Mouse (Mus musculus): ENCODE results near the gene Pcsk5. TPM values are rescaled to one million over a fixed set of nuclear protein-coding genes. Genes with fewer than 3 reads are reported as not detected.

Gene Pcsk5
- polyA plus RNA-seq, 1 experiment from 2014 or later: 33.9 TPM

- WGBS: 62% methylated on average over 3 of the region's 3 CpGs
Observed at GRCm38 (mm10) chr19:17409351-17409750, 428.1 kb downstream of the Pcsk5 start.

GRCm38 (mm10) chr19:17408591-17408990, 428.8 kb downstream of the Pcsk5 start:
- no peak overlapping the region for H3K4me2 ChIP-seq
- no peak overlapping the region for H3K4me3 ChIP-seq
- no peaks in the 10 kb centered on the region for H3K27me3 ChIP-seq
- ATAC-seq (ENCODE audit: insufficient number of reproducible peaks, insufficient read depth, low FRiP score, low TSS enrichment, low read depth): no peak
- H3K9me3 ChIP-seq: peaks cover 4% of the 10 kb centered on the region; the same call in 1 of the 2 replicates
- H3K27ac ChIP-seq: no peak overlapping the region
- no peaks in the 10 kb centered on the region for H3K4me1 ChIP-seq
- no peak overlapping the region for H3K9ac ChIP-seq
- no peaks in the 10 kb centered on the region for H3K36me3 ChIP-seq

More at GRCm38 (mm10) chr19:17409351-17409750, 428.1 kb downstream of the Pcsk5 start:
- Histone ChIP-seq H3K4me3 (no peak overlapping the region), H3K4me2 (no peak overlapping the region), H3K9ac (no peak overlapping the region), H3K36me3 (no peaks in the 10 kb centered on the region), H3K27ac (no peak overlapping the region), H3K4me1 (no peaks in the 10 kb centered on the region), H3K27me3 (no peaks in the 10 kb centered on the region), H3K9me3 (peaks cover 4% of the 10 kb centered on the region; the same call in 1 of the 2 replicates)
- ATAC-seq (ENCODE audit: insufficient number of reproducible peaks, insufficient read depth, low FRiP score, low TSS enrichment, low read depth): no peak

GRCm38 (mm10) chr19:17406823-17407222, 430.6 kb downstream of the Pcsk5 start:
- Histone ChIP-seq H3K4me3 (no peak overlapping the region), H3K36me3 (no peaks in the 10 kb centered on the region)
- WGBS: 88% methylated on average over 5 of the region's 5 CpGs

GRCm38 (mm10) chr19:17403175-17403574, 434.3 kb downstream of the Pcsk5 start:
- ATAC-seq (ENCODE audit: insufficient number of reproducible peaks, insufficient read depth, low FRiP score, low TSS enrichment, low read depth): no peak
- Histone ChIP-seq H3K27me3 (no peaks in the 10 kb centered on the region), H3K9ac (no peak overlapping the region), H3K36me3 (peaks cover 25% of the 10 kb centered on the region), H3K27ac (no peak overlapping the region), H3K4me3 (no peak overlapping the region), H3K4me1 (no peaks in the 10 kb centered on the region), H3K4me2 (no peak overlapping the region), H3K9me3 (peaks cover 4% of the 10 kb centered on the region; the same call in 1 of the 2 replicates)
- WGBS: 95% methylated on average over 4 of the region's 4 CpGs

More at GRCm38 (mm10) chr19:17406823-17407222, 430.6 kb downstream of the Pcsk5 start:
- no peak overlapping the region for H3K27ac ChIP-seq
- no peaks in the 10 kb centered on the region for H3K27me3 ChIP-seq
- H3K9ac ChIP-seq: no peak overlapping the region
- H3K4me1 ChIP-seq: no peaks in the 10 kb centered on the region
- H3K4me2 ChIP-seq: no peak overlapping the region
- H3K9me3 ChIP-seq: peaks cover 4% of the 10 kb centered on the region; the same call in 1 of the 2 replicates
- no peak for ATAC-seq (ENCODE audit: insufficient number of reproducible peaks, insufficient read depth, low FRiP score, low TSS enrichment, low read depth)

GRCm38 (mm10) chr19:17400571-17400970, 436.9 kb downstream of the Pcsk5 start:
- H3K27me3 ChIP-seq: no peaks in the 10 kb centered on the region
- H3K4me1 ChIP-seq: peaks cover 2% of the 10 kb centered on the region; the same call in 1 of the 2 replicates
- 83% methylated on average over 4 of the region's 4 CpGs for WGBS
- H3K4me3 ChIP-seq: no peak overlapping the region
- no peak for ATAC-seq (ENCODE audit: insufficient number of reproducible peaks, insufficient read depth, low FRiP score, low TSS enrichment, low read depth)
- no peaks in the 10 kb centered on the region for H3K9me3 ChIP-seq
- peaks cover 41% of the 10 kb centered on the region for H3K36me3 ChIP-seq
- no peak overlapping the region for H3K9ac ChIP-seq
- no peak overlapping the region for H3K4me2 ChIP-seq
- no peak overlapping the region for H3K27ac ChIP-seq

GRCm38 (mm10) chr19:17399965-17400364, 437.5 kb downstream of the Pcsk5 start:
- H3K27ac ChIP-seq: no peak overlapping the region
- H3K4me3 ChIP-seq: no peak overlapping the region
- no peak overlapping the region for H3K4me2 ChIP-seq
- ATAC-seq (ENCODE audit: insufficient number of reproducible peaks, insufficient read depth, low FRiP score, low TSS enrichment, low read depth): no peak
- H3K27me3 ChIP-seq: no peaks in the 10 kb centered on the region
- H3K9me3 ChIP-seq: no peaks in the 10 kb centered on the region
- peaks cover 41% of the 10 kb centered on the region for H3K36me3 ChIP-seq
- H3K4me1 ChIP-seq: peaks cover 8% of the 10 kb centered on the region
- 87% methylated on average over 4 of the region's 4 CpGs for WGBS
- H3K9ac ChIP-seq: no peak overlapping the region

- H3K27ac ChIP-seq: no peak overlapping the region
- H3K4me3 ChIP-seq: no peak overlapping the region
- no peak overlapping the region for H3K9ac ChIP-seq
- no peaks in the 10 kb centered on the region for H3K27me3 ChIP-seq
- H3K4me2 ChIP-seq: no peak overlapping the region
- peaks cover 41% of the 10 kb centered on the region for H3K36me3 ChIP-seq
- 75% methylated on average over 5 of the region's 5 CpGs for WGBS
- ATAC-seq (ENCODE audit: insufficient number of reproducible peaks, insufficient read depth, low FRiP score, low TSS enrichment, low read depth): no peak
- H3K9me3 ChIP-seq: no peaks in the 10 kb centered on the region
- H3K4me1 ChIP-seq: peaks cover 13% of the 10 kb centered on the region
Observed at GRCm38 (mm10) chr19:17397922-17398321, 439.5 kb downstream of the Pcsk5 start.

GRCm38 (mm10) chr19:17396802-17397201, 440.6 kb downstream of the Pcsk5 start:
- Histone ChIP-seq H3K36me3 (peaks cover 41% of the 10 kb centered on the region), H3K9me3 (no peaks in the 10 kb centered on the region), H3K27ac (no peak overlapping the region), H3K9ac (no peak overlapping the region), H3K4me2 (no peak overlapping the region), H3K27me3 (no peaks in the 10 kb centered on the region), H3K4me3 (no peak overlapping the region), H3K4me1 (peaks cover 13% of the 10 kb centered on the region)
- WGBS: 86% methylated on average over 4 of the region's 4 CpGs
- no peak for ATAC-seq (ENCODE audit: insufficient number of reproducible peaks, insufficient read depth, low FRiP score, low TSS enrichment, low read depth)

- Histone ChIP-seq H3K4me1 (peaks cover 13% of the 10 kb centered on the region), H3K27ac (peak within 1 kb of the TSS; percentile 73), H3K4me3 (peak within 1 kb of the TSS; percentile 92), H3K9ac (peak within 1 kb of the TSS; percentile 93), H3K4me2 (peak within 1 kb of the TSS; percentile 67), H3K9me3 (no peaks in the 10 kb centered on the region), H3K27me3 (no peaks in the 10 kb centered on the region), H3K36me3 (peaks cover 25% of the 10 kb centered on the region)
- peak; percentile 96 for ATAC-seq (ENCODE audit: insufficient number of reproducible peaks, insufficient read depth, low FRiP score, low TSS enrichment, low read depth)
- WGBS: under 1% methylated on average over 76 of the region's 83 CpGs
Observed at GRCm38 (mm10) chr19:17393841-17394591, 443.4 kb downstream of the Pcsk5 start, which contains the start of gene Rfk. TSS of gene Rfk (plus strand) at chr19:17394043.

- 0 out of 2 replicates have a peak overlapping the region, but pooled peaks have one; percentile 92 for H3K4me3 ChIP-seq
- 9% methylated on average over 3 of the region's 3 CpGs for WGBS
- peak overlapping the region; percentile 67 for H3K4me2 ChIP-seq
Observed at GRCm38 (mm10) chr19:17392866-17393265, 444.6 kb downstream of the Pcsk5 start.

GRCm38 (mm10) chr19:17388404-17388803, 449.0 kb downstream of the Pcsk5 start:
- no peak for ATAC-seq (ENCODE audit: insufficient number of reproducible peaks, insufficient read depth, low FRiP score, low TSS enrichment, low read depth)
- Histone ChIP-seq H3K27me3 (no peaks in the 10 kb centered on the region), H3K27ac (no peak overlapping the region), H3K4me2 (no peak overlapping the region), H3K9me3 (no peaks in the 10 kb centered on the region), H3K9ac (no peak overlapping the region), H3K4me1 (no peaks in the 10 kb centered on the region; the same call in 1 of the 2 replicates), H3K4me3 (no peak overlapping the region), H3K36me3 (no peaks in the 10 kb centered on the region)
- 13% methylated on average over 2 of the region's 2 CpGs for WGBS

More at GRCm38 (mm10) chr19:17392866-17393265, 444.6 kb downstream of the Pcsk5 start:
- ATAC-seq (ENCODE audit: insufficient number of reproducible peaks, insufficient read depth, low FRiP score, low TSS enrichment, low read depth): no peak
- H3K9ac ChIP-seq: no peak overlapping the region
- no peaks in the 10 kb centered on the region for H3K27me3 ChIP-seq
- peaks cover 13% of the 10 kb centered on the region for H3K4me1 ChIP-seq
- H3K36me3 ChIP-seq: peaks cover 13% of the 10 kb centered on the region
- H3K9me3 ChIP-seq: no peaks in the 10 kb centered on the region
- no peak overlapping the region for H3K27ac ChIP-seq

- H3K36me3 ChIP-seq: no peaks in the 10 kb centered on the region
- H3K9ac ChIP-seq: no peak overlapping the region
- no peak overlapping the region for H3K4me2 ChIP-seq
- WGBS: 30% methylated on average over 6 of the region's 6 CpGs
- no peak overlapping the region for H3K4me3 ChIP-seq
- ATAC-seq (ENCODE audit: insufficient number of reproducible peaks, insufficient read depth, low FRiP score, low TSS enrichment, low read depth): no peak
- no peak overlapping the region for H3K27ac ChIP-seq
- H3K27me3 ChIP-seq: no peaks in the 10 kb centered on the region
- no peaks in the 10 kb centered on the region; the same call in 1 of the 2 replicates for H3K4me1 ChIP-seq
- no peaks in the 10 kb centered on the region for H3K9me3 ChIP-seq
Observed at GRCm38 (mm10) chr19:17386424-17386823, 451.0 kb downstream of the Pcsk5 start.

Measured in embryonic facial prominence, embryonic 13.5 days (tissue).